Mouse (Mus musculus) ES-E14 (cell line): ENCODE measurements at regions not wholly inside any gene's neighbourhood (a gene's known extent, or its start where the extent isn't known, plus 50 kb on each side); places are given as distances from the start of the nearest gene placed in this dataset.
"Not testable (repeated sequence)": the region's sequence is repeated elsewhere in the genome, so short reads cannot be mapped to it uniquely, and the experiment has no call there.

Experiments used
- DNase-seq: peaks from one replicate; pipeline ENCODE4 v3.0.0-alpha.2; 2013; ENCODE audit warnings: low read depth, low spot score
- H3K27ac ChIP-seq: 2 replicates; pipeline ENCODE4 v1.5.1; 2012; ENCODE audit warnings: low read depth, mild to moderate bottlenecking, low read length, moderate library complexity, mixed read lengths; ENCODE audit not compliant: poor library complexity, insufficient read depth, severe bottlenecking
- H3K36me3 ChIP-seq: 2 replicates; pipeline ENCODE4 v1.6.1; 2012; ENCODE audit warnings: mild to moderate bottlenecking, low read length, moderate library complexity, mixed read lengths; ENCODE audit not compliant: control insufficient read depth, poor library complexity, insufficient read depth, severe bottlenecking
- H3K4me1 ChIP-seq, 2 experiments: fragments of 150-350 bp in 1 of 2; sonication (generic) in 1 of 2; 2 replicates each; pipeline ENCODE4 v1.6.1; 2012; ENCODE audit warnings: low read length in 2 of 2, mild to moderate bottlenecking in 1 of 2, mixed read lengths in 1 of 2; ENCODE audit not compliant: control insufficient read depth in 2 of 2, insufficient read depth in 2 of 2, poor library complexity in 1 of 2
- H3K4me3 ChIP-seq, 2 experiments: fragments of 150-350 bp in 1 of 2; sonication (generic) in 1 of 2; 2 replicates each; pipeline ENCODE4 v1.5.1; 2012; ENCODE audit warnings: low read length in 2 of 2, low read depth in 1 of 2, mild to moderate bottlenecking in 1 of 2, mixed read lengths in 1 of 2; ENCODE audit not compliant: insufficient read depth in 1 of 2, poor library complexity in 1 of 2, severe bottlenecking in 1 of 2
- H3K9ac ChIP-seq: 2 replicates; pipeline ENCODE4 v1.6.1; 2012; ENCODE audit warnings: low read depth, mild to moderate bottlenecking, low read length, mixed read lengths; ENCODE audit not compliant: poor library complexity, insufficient read depth, severe bottlenecking
- H3K9me3 ChIP-seq: fragments of 150-350 bp; sonication (generic); 2 replicates; pipeline ENCODE4 v1.6.1; 2012; ENCODE audit warnings: low read depth, mild to moderate bottlenecking, low read length; ENCODE audit not compliant: control insufficient read depth, insufficient read depth
- CHD2 ChIP-seq: IDR thresholded peaks from 2 replicates; pipeline ENCODE4 v1.6.1; 2014; ENCODE audit warnings: mild to moderate bottlenecking, low read depth, low read length, inconsistent platforms
- HCFC1 ChIP-seq: IDR thresholded peaks from 2 replicates; pipeline ENCODE4 v1.6.1; 2012; ENCODE audit warnings: low read length, inconsistent platforms, borderline replicate concordance; ENCODE audit not compliant: insufficient read depth
- MAFK ChIP-seq: IDR thresholded peaks from 2 replicates; pipeline ENCODE4 v1.6.1; 2014; ENCODE audit warnings: mild to moderate bottlenecking, low read depth, low read length, inconsistent platforms; ENCODE audit not compliant: insufficient read depth
- ZC3H11A ChIP-seq: IDR thresholded peaks from 2 replicates; pipeline ENCODE4 v1.6.1; 2012; ENCODE audit warnings: low read depth, mild to moderate bottlenecking, inconsistent platforms, low read length, borderline replicate concordance
- ZNF384 ChIP-seq: IDR thresholded peaks from 2 replicates; pipeline ENCODE4 v1.6.1; 2012; ENCODE audit warnings: low read depth, low read length, inconsistent platforms
- in situ Hi-C, 2 experiments: fragments of 600-800 bp; cut with MboI; formaldehyde crosslinking; loops; one replicate each; pipeline ENCODE4 v1.15.1; 2025; ENCODE audit warnings: low sequenced_read_pairs in 2 of 2, inconsistent platforms in 1 of 2; ENCODE audit not compliant: unreplicated experiment in 2 of 2

- no peak for DNase-seq
- Histone ChIP-seq H3K36me3 (no peaks in the 10 kb centered on the region), H3K9me3 (no peaks in the 10 kb centered on the region), H3K9ac (no peak overlapping the region), H3K4me3 (no peak overlapping the region), H3K4me1 (no peaks in the 10 kb centered on the region), H3K27ac (no peak overlapping the region)
- no peak for TF ChIP-seq ZC3H11A
- TF ChIP-seq CHD2 = no peak
- TF ChIP-seq HCFC1 = no peak
- no peak for TF ChIP-seq MAFK
- TF ChIP-seq ZNF384 = no peak
- in situ Hi-C loops = no loop called here
These were observed 178.6 kb upstream of the Ift57 start for GRCm38 (mm10) chr16:49520411-49520810.

- in situ Hi-C loops = no loop called here
- Histone ChIP-seq H3K36me3 (no peaks in the 10 kb centered on the region), H3K9ac (no peak overlapping the region)
These were observed 177.3 kb upstream of the Ift57 start for GRCm38 (mm10) chr16:49521685-49522084.

GRCm38 (mm10) chr16:49522576-49522975 is 176.5 kb upstream of the Ift57 start:
- H3K4me1 ChIP-seq = no peaks in the 10 kb centered on the region
- H3K9ac ChIP-seq = no peak overlapping the region
- no peak for TF ChIP-seq HCFC1
- TF ChIP-seq ZNF384 = no peak
- TF ChIP-seq ZC3H11A = no peak
- TF ChIP-seq MAFK = no peak
- no peak for TF ChIP-seq CHD2
- no peak overlapping the region for H3K27ac ChIP-seq
- DNase-seq = no peak
- H3K4me3 ChIP-seq = no peak overlapping the region
- no peaks in the 10 kb centered on the region for H3K9me3 ChIP-seq
- no peaks in the 10 kb centered on the region for H3K36me3 ChIP-seq
- in situ Hi-C loops = no loop called here

More at GRCm38 (mm10) chr16:49521685-49522084, 177.3 kb upstream of the Ift57 start:
- H3K27ac ChIP-seq = no peak overlapping the region
- TF ChIP-seq MAFK (no peak), ZNF384 (no peak), ZC3H11A (no peak), HCFC1 (no peak), CHD2 (no peak)
- H3K4me3 ChIP-seq = no peak overlapping the region
- H3K9me3 ChIP-seq = no peaks in the 10 kb centered on the region
- H3K4me1 ChIP-seq = no peaks in the 10 kb centered on the region
- no peak for DNase-seq

- H3K27ac ChIP-seq, H3K4me3 ChIP-seq, H3K36me3 ChIP-seq, H3K9me3 ChIP-seq, in situ Hi-C loops, DNase-seq, H3K4me1 ChIP-seq, H3K9ac ChIP-seq: not testable (repeated sequence)
These were observed 170.4 kb upstream of the Ift57 start for GRCm38 (mm10) chr16:49528618-49529017.

GRCm38 (mm10) chr16:49529060-49529459 is 170.0 kb upstream of the Ift57 start:
- Histone ChIP-seq H3K9ac (no peak overlapping the region), H3K36me3 (no peaks in the 10 kb centered on the region), H3K9me3 (no peaks in the 10 kb centered on the region), H3K4me3 (no peak overlapping the region), H3K27ac (no peak overlapping the region), H3K4me1 (no peaks in the 10 kb centered on the region)
- TF ChIP-seq ZC3H11A (no peak), ZNF384 (no peak), CHD2 (no peak), MAFK (no peak), HCFC1 (no peak)
- DNase-seq = peak; percentile 13
- in situ Hi-C loops = no loop called here
